Mouse (Mus musculus): ENCODE measurements around the gene Uevld. TPM values are rescaled to one million over a fixed set of nuclear protein-coding genes. Genes with fewer than 3 reads are reported as not detected.

Uevld gene
- polyA plus RNA-seq, 1 experiment from 2014 or later: 14.3 TPM

DNA sequence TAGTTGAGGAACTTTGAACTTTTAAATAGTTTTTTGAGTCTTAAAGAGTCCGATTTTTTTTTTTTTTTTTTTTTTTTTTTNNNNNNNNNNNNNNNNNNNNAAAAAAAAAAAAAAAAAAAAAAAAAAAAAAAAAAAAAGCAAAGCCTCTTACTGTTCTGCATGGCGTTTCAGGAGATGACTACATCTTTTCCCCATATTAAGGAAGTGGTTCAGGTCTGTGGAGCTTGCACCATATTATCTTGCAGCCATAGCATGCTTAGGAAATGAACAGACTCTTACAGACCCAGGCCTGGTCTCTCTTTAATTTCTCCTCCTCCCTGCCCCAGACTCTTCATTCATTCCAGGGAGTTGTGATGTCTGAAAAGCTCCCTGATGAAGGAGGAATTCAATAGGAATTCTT, 77.3 kb downstream of the Uevld start:
- in situ Hi-C loops (cut with MboI; ENCODE audit: low pct_unique_long_range_greater_than_20kb): no loop called here
- ATAC-seq: no peak
- H3K27me3 ChIP-seq: no peaks in the 10 kb centered on the region
- no peak for DNase-seq (ENCODE audit: low read depth, low spot score)
- POLR2A ChIA-PET: no interaction called here
- TF ChIP-seq CTCF (IDR thresholded peaks at IDR 0.05): no peak
- CTCF ChIA-PET: no interaction called here

DNA sequence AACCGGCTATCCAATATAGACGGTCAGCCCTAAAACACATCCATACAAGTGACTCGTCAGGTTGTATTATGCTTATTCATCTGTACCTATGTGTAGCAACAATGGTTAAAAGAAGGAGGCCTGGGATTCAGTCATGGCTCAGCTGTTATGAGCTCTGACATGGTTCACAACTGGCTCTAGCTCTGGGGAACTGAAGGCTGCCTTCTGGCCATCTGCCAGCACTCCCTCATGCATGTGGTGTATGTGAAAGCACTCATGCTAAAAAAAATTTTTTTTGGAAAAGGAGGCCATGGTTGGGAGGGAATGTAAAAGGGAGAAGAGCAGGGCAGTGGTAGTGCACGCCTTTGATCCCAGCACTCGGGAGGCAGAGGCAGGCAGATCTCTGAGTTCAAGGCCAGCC, 78.5 kb downstream of the Uevld start:
- CTCF ChIA-PET: no interaction called here
- no peaks in the 10 kb centered on the region for H3K27me3 ChIP-seq
- no peak for TF ChIP-seq CTCF (IDR thresholded peaks at IDR 0.05)
- ATAC-seq (no peak), DNase-seq (ENCODE audit: low read depth, low spot score) (peak; percentile 44)
- POLR2A ChIA-PET: no interaction called here
- in situ Hi-C loops (cut with MboI; ENCODE audit: low pct_unique_long_range_greater_than_20kb): no loop called here

DNA sequence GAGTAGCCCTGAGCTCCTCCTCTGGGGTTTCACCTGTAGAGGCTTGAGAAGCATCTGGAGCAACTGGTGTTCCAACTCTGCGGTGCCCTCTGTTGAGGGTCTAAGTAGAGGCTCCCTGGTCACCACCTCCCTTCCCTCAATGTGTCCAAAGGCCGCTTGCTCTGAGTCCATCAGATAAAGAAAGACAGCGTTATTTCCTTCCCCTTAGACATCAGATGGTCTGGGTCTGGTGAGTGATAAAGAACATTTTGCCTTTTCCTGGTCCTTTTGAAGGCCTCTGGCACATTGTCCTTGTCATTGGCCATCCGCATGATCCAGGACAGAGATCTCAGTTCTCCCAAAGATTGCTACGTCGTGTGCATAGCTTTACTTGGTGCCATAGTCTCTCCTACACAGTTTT, 81.1 kb downstream of the Uevld start:
- no peak for DNase-seq (ENCODE audit: low read depth, low spot score)
- no peak for TF ChIP-seq CTCF (IDR thresholded peaks at IDR 0.05)
- no peak for ATAC-seq
- no peaks in the 10 kb centered on the region for H3K27me3 ChIP-seq
- in situ Hi-C loops (cut with MboI; ENCODE audit: low pct_unique_long_range_greater_than_20kb): no loop called here
- CTCF ChIA-PET: no interaction called here
- POLR2A ChIA-PET: no interaction called here

DNA sequence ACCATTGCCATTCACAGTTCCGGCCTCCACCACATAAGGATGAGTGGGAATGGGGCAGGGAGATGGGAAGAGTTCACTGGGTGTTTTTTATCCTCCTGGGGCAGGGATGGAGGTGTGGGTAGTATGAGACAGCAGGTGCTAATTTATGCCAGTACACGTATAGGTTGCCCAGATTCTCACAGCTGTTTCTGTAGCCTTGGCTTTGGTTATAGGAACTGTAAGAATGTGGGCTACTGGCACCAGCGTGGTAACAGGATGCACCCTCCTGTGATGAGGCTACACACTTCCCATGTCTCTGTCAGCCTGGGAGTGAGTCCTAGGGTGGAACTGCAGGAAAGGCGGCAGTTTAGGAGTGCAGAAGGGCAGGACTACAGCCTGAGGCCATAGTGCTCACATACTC, 81.5 kb downstream of the Uevld start:
- no peaks in the 10 kb centered on the region for H3K27me3 ChIP-seq
- DNase-seq (ENCODE audit: low read depth, low spot score): no peak
- TF ChIP-seq CTCF (IDR thresholded peaks at IDR 0.05): no peak
- ChIA-PET CTCF (no interaction called here), POLR2A (no interaction called here)
- ATAC-seq: no peak
- in situ Hi-C loops (cut with MboI; ENCODE audit: low pct_unique_long_range_greater_than_20kb): no loop called here

Other genes with a start within 250 kb of the Uevld start
- 10.3 TPM for gene Saal1, start 247.8 kb downstream of the Uevld start, polyA plus RNA-seq (2021)
- gene Saa3, start 242.8 kb downstream of the Uevld start, polyA plus RNA-seq (2021): 5.1 TPM
- gene Saa4, start 225.9 kb downstream of the Uevld start, polyA plus RNA-seq (2021): not detected
- gene Saa1, start 215.5 kb downstream of the Uevld start, polyA plus RNA-seq (2021): not detected
- 0.09 TPM for gene Saa2, start 206.7 kb downstream of the Uevld start, polyA plus RNA-seq (2021)
- gene Hps5, start 162.5 kb downstream of the Uevld start, polyA plus RNA-seq (2021): 34.4 TPM
- gene Gtf2h1, start 162.4 kb downstream of the Uevld start, polyA plus RNA-seq (2021): 45.2 TPM
- 752 TPM for gene Ldha, start 117.1 kb downstream of the Uevld start, polyA plus RNA-seq (2021)
- not detected for gene Ldhc, start 97.3 kb downstream of the Uevld start, polyA plus RNA-seq (2021)
- 139 TPM for gene Tsg101, start 38.6 kb downstream of the Uevld start, polyA plus RNA-seq (2021)
- not detected for gene Gm9999, start 25.1 kb upstream of the Uevld start, polyA plus RNA-seq (2021)
- gene Spty2d1, start 49.9 kb upstream of the Uevld start, polyA plus RNA-seq (2021): 19.6 TPM
- 87.7 TPM for gene Tmem86a, start 92.1 kb upstream of the Uevld start, polyA plus RNA-seq (2021)
- gene Ptpn5, start 175.2 kb upstream of the Uevld start, polyA plus RNA-seq (2021): 0.18 TPM
- gene Mrgpra6, start 246.4 kb upstream of the Uevld start, polyA plus RNA-seq (2021): 0.05 TPM